Mouse (Mus musculus) cortical plate, adult 2 months (tissue): ENCODE data around the gene Dact2. TPM values are rescaled to one million over a fixed set of nuclear protein-coding genes. Genes with fewer than 3 reads are reported as not detected.

Experiments used
- H3K27ac ChIP-seq: fragments of 200-500 bp; 2 replicates; pipeline ENCODE4 v1.5.1; 2012; ENCODE audit warnings: low read length, control low read depth, inconsistent platforms; ENCODE audit not compliant: insufficient read depth
- H3K4me1 ChIP-seq: fragments of 200-500 bp; 2 replicates; pipeline ENCODE4 v1.6.1; 2011; ENCODE audit warnings: low read length; ENCODE audit not compliant: control insufficient read depth, insufficient read depth
- H3K4me3 ChIP-seq: fragments of 200-500 bp; 2 replicates; pipeline ENCODE4 v1.5.1; 2011; ENCODE audit warnings: mild to moderate bottlenecking, low read length, control low read depth; ENCODE audit not compliant: insufficient read depth
- CTCF ChIP-seq: fragments of 200-500 bp; IDR thresholded peaks from 2 replicates; pipeline ENCODE4 v1.5.1; 2011; ENCODE audit warnings: mild to moderate bottlenecking, control low read depth, low read length; ENCODE audit not compliant: insufficient read depth; ENCODE audit errors: extremely low read depth
- POLR2A ChIP-seq: fragments of 200-500 bp; IDR thresholded peaks from 2 replicates; pipeline ENCODE4 v1.6.1; 2011; ENCODE audit warnings: mild to moderate bottlenecking, low read length, control low read depth; ENCODE audit not compliant: insufficient read depth; ENCODE audit errors: extremely low read depth
- polyA plus RNA-seq: library from polyadenylated mRNA; depleted of rRNA; stranded (reverse); fragments of >200 nt; gene quantifications from 2 replicates; pipeline ENCODE4 v1.2.3, GENCODE M21; 2012

Gene Dact2
- polyA plus RNA-seq, 1 experiment: 71.4 TPM

GRCm38 (mm10) chr17:14234774-14235389, 30.8 kb upstream of the Dact2 start:
- Histone ChIP-seq H3K4me1 (no peaks in the 10 kb centered on the region), H3K4me3 (no peak overlapping the region), H3K27ac (no peak overlapping the region)
- TF ChIP-seq POLR2A: no peak

GRCm38 (mm10) chr17:14233658-14234057, 29.6 kb upstream of the Dact2 start:
- TF ChIP-seq POLR2A (no peak), CTCF (peak; percentile 31; the same call in 1 of the 2 replicates)
- Histone ChIP-seq H3K27ac (no peak overlapping the region), H3K4me3 (no peak overlapping the region), H3K4me1 (no peaks in the 10 kb centered on the region)

- TF ChIP-seq POLR2A (no peak), CTCF (peak; percentile 76)
- Histone ChIP-seq H3K27ac (no peak overlapping the region), H3K4me3 (no peak overlapping the region), H3K4me1 (no peaks in the 10 kb centered on the region)
Observed at GRCm38 (mm10) chr17:14232629-14233028, 28.5 kb upstream of the Dact2 start.

- Histone ChIP-seq H3K27ac (no peak overlapping the region), H3K4me1 (no peaks in the 10 kb centered on the region), H3K4me3 (no peak overlapping the region)
- no peak for TF ChIP-seq POLR2A
Observed at GRCm38 (mm10) chr17:14230698-14231430, 26.8 kb upstream of the Dact2 start.

GRCm38 (mm10) chr17:14228381-14228780, 24.3 kb upstream of the Dact2 start:
- Histone ChIP-seq H3K4me1 (no peaks in the 10 kb centered on the region), H3K4me3 (no peak overlapping the region), H3K27ac (no peak overlapping the region)
- TF ChIP-seq CTCF (no peak), POLR2A (no peak)

- H3K4me3 ChIP-seq: no peak overlapping the region
- TF ChIP-seq CTCF: no peak
- no peak for TF ChIP-seq POLR2A
- H3K4me1 ChIP-seq: no peaks in the 10 kb centered on the region
- H3K27ac ChIP-seq: no peak overlapping the region
Observed at GRCm38 (mm10) chr17:14227601-14228000, 23.5 kb upstream of the Dact2 start.

- Histone ChIP-seq H3K4me1 (no peaks in the 10 kb centered on the region), H3K4me3 (no peak overlapping the region), H3K27ac (no peak overlapping the region)
- TF ChIP-seq CTCF (no peak), POLR2A (no peak)
Observed at GRCm38 (mm10) chr17:14226778-14227177, 22.7 kb upstream of the Dact2 start.

GRCm38 (mm10) chr17:14225982-14226652, 22.0 kb upstream of the Dact2 start:
- Histone ChIP-seq H3K4me3 (no peak overlapping the region), H3K4me1 (no peaks in the 10 kb centered on the region), H3K27ac (no peak overlapping the region)
- TF ChIP-seq CTCF (no peak), POLR2A (no peak)

GRCm38 (mm10) chr17:14221893-14222615, 17.9 kb upstream of the Dact2 start:
- no peaks in the 10 kb centered on the region for H3K4me1 ChIP-seq
- TF ChIP-seq POLR2A (no peak), CTCF (no peak)
- H3K4me3 ChIP-seq: no peak overlapping the region
- no peak overlapping the region for H3K27ac ChIP-seq
